Mouse (Mus musculus): ENCODE results near the gene Arvcf. TPM values are rescaled to one million over a fixed set of nuclear protein-coding genes. Genes with fewer than 3 reads are reported as not detected.

Arvcf gene
- total RNA-seq, 2 experiments from 2014 or later: 16.4 to 27.9 TPM

GRCm38 (mm10) chr16:18429641-18430040, 81.7 kb downstream of the Arvcf start:
- no peak for DNase-seq

DNA sequence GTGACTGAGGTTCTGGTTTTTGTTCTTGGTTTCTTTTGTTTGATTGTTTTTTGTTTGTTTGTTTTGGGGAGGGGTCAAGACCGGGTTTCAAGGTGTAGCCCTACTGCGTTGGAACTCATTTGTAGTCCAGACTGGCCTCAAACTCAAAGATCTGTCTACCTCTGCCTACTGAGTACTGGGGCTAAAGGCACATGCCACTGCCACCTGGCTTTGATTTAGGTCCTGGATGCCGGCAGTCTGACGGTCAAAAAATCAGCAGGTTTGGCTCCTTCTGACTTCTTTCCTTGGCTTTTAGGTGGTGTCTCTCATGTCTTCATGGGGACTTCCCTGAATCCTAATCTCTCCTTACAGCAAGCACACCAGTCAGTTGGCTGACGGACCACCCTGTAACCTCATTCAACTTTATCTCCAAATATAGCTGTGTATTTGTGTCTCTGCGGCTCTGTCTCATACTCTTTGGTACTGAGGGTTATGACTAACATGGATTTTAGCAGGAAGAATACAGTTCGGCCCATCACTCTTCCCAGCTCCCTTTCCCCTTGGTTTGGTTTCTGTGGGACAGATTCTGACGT, 82.7 kb downstream of the Arvcf start:
- DNase-seq: no peak

DNA sequence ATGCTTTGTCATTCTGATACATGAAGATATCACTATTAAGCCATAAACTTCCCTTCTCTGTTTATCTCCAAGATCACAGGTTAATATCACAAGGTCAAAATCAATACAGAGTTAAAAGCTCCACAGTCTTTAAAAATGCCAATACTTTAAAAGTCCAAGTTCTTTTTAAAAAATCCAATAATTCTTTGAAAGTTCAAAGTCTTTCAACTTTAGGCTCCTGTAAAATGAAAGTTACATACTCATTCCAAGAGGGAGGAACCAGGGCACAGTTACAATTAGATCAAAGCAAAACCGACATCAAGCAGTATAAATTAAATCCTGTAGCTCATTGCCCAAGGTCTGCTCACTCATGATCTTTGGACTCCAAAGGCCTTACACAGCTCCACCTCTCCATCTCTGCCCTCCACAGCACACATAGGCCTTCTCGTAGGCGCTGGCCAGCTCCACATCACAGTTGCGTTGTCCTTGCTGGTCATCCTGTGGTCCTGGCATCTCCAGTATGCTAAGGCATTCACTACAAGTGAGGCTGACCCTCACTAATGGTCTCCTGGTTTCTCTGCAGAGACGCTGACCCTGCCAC, 85.4 kb downstream of the Arvcf start:
- DNase-seq: no peak

- DNase-seq: no peak
Observed at GRCm38 (mm10) chr16:18436128-18436527, 88.1 kb downstream of the Arvcf start.

- DNase-seq: peak; percentile 99
Observed at GRCm38 (mm10) chr16:18443385-18443841, 95.4 kb downstream of the Arvcf start.

DNA sequence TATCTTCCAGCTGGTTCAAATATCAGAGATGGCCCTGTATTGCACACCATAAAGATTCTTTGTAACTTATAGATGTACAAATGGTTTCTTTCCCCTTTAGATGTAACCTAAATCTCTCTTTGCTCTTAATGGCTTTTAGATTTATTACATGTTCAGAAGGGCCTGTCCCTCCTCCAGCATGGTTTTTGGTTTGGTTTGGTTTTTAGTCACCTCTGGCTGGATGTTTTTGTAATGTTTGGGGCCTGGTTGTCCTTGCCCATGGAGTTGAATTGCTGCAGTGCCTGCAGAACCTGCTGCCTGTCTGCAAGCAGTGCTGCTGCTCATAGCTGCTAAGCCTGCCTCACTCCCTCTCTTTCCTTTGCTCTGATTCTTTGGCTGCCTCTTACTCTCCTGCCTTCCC, 99.3 kb downstream of the Arvcf start:
- DNase-seq: no peak

DNA sequence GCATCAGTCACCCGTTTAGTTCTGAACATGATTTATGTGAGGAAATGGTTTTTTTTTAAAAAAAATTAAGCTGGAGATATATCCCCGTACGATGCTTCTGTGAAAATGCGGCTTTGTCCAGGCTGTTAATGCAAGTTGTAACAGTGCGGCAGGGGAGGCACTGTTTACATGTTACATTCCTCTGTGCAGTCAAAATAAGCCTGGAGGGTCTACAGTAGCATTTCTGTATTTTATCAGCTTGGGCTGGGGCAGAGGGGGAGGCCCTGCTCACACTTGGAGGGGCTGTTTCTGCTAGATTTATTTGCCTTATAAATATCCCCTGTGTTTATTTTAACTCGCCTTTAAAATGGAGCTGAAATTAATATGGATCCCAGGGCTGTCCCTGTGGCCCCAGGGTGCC, 100.1 kb downstream of the Arvcf start:
- DNase-seq: no peak

GRCm38 (mm10) chr16:18449005-18449404, 101.0 kb downstream of the Arvcf start:
- no peak for DNase-seq

- no peak for DNase-seq
Observed at GRCm38 (mm10) chr16:18451486-18452181, 103.7 kb downstream of the Arvcf start.

- DNase-seq: no peak
Observed at GRCm38 (mm10) chr16:18452361-18452862, 104.4 kb downstream of the Arvcf start.

DNA sequence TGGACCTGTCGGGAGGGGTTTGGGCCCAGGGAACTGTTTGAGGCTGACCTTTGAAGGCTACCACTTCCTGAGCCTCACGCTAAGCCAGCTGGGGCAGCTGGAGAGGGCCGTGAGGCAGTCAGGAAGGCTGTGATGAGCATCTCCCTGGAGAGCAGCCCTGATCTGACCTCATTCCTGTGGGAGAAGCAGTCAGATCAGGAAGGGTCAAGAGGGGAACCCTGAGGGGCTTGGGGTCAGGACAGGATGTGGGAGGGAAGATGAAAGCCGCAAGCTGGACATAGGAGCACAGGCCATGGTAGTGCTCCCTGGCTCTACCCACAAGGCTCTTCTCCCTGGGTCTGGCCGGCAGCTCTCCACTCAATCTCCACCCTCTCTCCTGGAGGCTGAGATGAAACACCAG, 105.9 kb downstream of the Arvcf start:
- no peak for DNase-seq

- DNase-seq: no peak
Observed at GRCm38 (mm10) chr16:18455407-18455806, 107.4 kb downstream of the Arvcf start.

Small RNAs within 50 kb of the gene (microRNA-seq; reads per million reads assigned to microRNA genes)
- 0 reads per million in 2 experiments for gene Gm26219
- 229 to 250 reads per million in 2 experiments for gene Mir185

Other genes starting within 250 kb of the Arvcf start
- gene Rtn4r, start 220.5 kb upstream of the Arvcf start, total RNA-seq (2021): under 1 TPM; 0.38 to 0.52 TPM
- not detected for gene Ccdc188, start 130.3 kb upstream of the Arvcf start, total RNA-seq (2021)
- 10 to 100 TPM; 26.3 to 29.7 TPM for gene Zdhhc8, start 113.0 kb upstream of the Arvcf start, total RNA-seq (2021)
- 10 to 100 TPM; 15.3 to 21.2 TPM for gene Trmt2a, start 99.5 kb upstream of the Arvcf start, total RNA-seq (2021)
- 10 to 100 TPM; 52.4 to 72.0 TPM for gene Ranbp1, start 99.5 kb upstream of the Arvcf start, total RNA-seq (2021)
- not detected for gene Gm49776, start 89.9 kb upstream of the Arvcf start, total RNA-seq (2021)
- gene Dgcr8, start 58.9 kb upstream of the Arvcf start, total RNA-seq (2021): 10 to 100 TPM; 23.6 to 33.4 TPM
- 10 to 100 TPM; 11.9 to 12.6 TPM for gene Tango2, start 79 bp upstream of the Arvcf start, total RNA-seq (2021)
- 10 to 100 TPM; 12.9 to 13.6 TPM for gene Txnrd2, start 78.2 kb downstream of the Arvcf start, total RNA-seq (2021)
- 10 to 100 TPM; 44.1 to 47.3 TPM for gene Comt, start 78.7 kb downstream of the Arvcf start, total RNA-seq (2021)
- 1 to 10 TPM; 4.3 to 4.6 TPM for gene Gnb1l, start 150.5 kb downstream of the Arvcf start, total RNA-seq (2021)
- 1 to 10 TPM; 3.9 to 5.2 TPM for gene Rtl10, start 150.7 kb downstream of the Arvcf start, total RNA-seq (2021)
- 1 to 10 TPM; 2.3 to 5.5 TPM for gene Tbx1, start 242.5 kb downstream of the Arvcf start, total RNA-seq (2021)

Data from gastrocnemius, postnatal 10 days (tissue).